Mouse (Mus musculus): Measurements from ENCODE around the gene Fbxo8. TPM values are rescaled to one million over a fixed set of nuclear protein-coding genes. Genes with fewer than 3 reads are reported as not detected.
A peak's percentile ranks its signal among the peaks of the same experiment; 100 is the strongest.

Gene Fbxo8
- polyA plus RNA-seq, 1 experiment from 2014 or later = 48.3 TPM

GRCm38 (mm10) chr8:56552045-56552444 is 1.2 kb downstream of the Fbxo8 start:
- peak overlapping the region; percentile 92 for H3K9ac ChIP-seq (replicated peaks)
- peak; percentile 22 for DNase-seq
- peak overlapping the region; percentile 93 for H3K4me3 ChIP-seq (ENCODE audit: low read depth, low read length)
- peaks cover 12% of the 10 kb centered on the region; the same call in 1 of the 2 replicates for H3K4me1 ChIP-seq (ENCODE audit: insufficient read depth)
- no peaks in the 10 kb centered on the region for H3K27me3 ChIP-seq (ENCODE audit: insufficient read depth, low read length)
- TF ChIP-seq EP300 (IDR thresholded peaks at IDR 0.05; ENCODE audit: low read depth) (no peak), CTCF (IDR thresholded peaks at IDR 0.05; ENCODE audit: low read depth) (no peak)
- H3K36me3 ChIP-seq (replicated peaks; ENCODE audit: insufficient read depth, low read length) = no peaks in the 10 kb centered on the region
- peak overlapping the region; percentile 98 for H3K27ac ChIP-seq (ENCODE audit: low read depth)
- peak; percentile 13; the same call in 1 of the 2 replicates for ATAC-seq
- peak overlapping the region; percentile 72 for H3K4me2 ChIP-seq (ENCODE audit: low read depth, low read length)
- WGBS (ENCODE audit: insufficient replicate concordance) = 20% methylated on average over 10 of the region's 10 CpGs
- no peaks in the 10 kb centered on the region for H3K9me3 ChIP-seq (ENCODE audit: low read length)

- DNase-seq (no peak), ATAC-seq (no peak)
- H3K9me3 ChIP-seq (ENCODE audit: low read length) = no peaks in the 10 kb centered on the region
- peak overlapping the region; percentile 72 for H3K4me2 ChIP-seq (ENCODE audit: low read depth, low read length)
- peak overlapping the region; percentile 92 for H3K9ac ChIP-seq (replicated peaks)
- H3K27me3 ChIP-seq (ENCODE audit: insufficient read depth, low read length) = no peaks in the 10 kb centered on the region
- TF ChIP-seq CTCF (IDR thresholded peaks at IDR 0.05; ENCODE audit: low read depth) = no peak
- TF ChIP-seq EP300 (IDR thresholded peaks at IDR 0.05; ENCODE audit: low read depth) = no peak
- 42% methylated on average over 5 of the region's 5 CpGs for WGBS (ENCODE audit: insufficient replicate concordance)
- peak overlapping the region; percentile 98 for H3K27ac ChIP-seq (ENCODE audit: low read depth)
- H3K36me3 ChIP-seq (replicated peaks; ENCODE audit: insufficient read depth, low read length) = no peaks in the 10 kb centered on the region
- peak overlapping the region; percentile 93 for H3K4me3 ChIP-seq (ENCODE audit: low read depth, low read length)
- peaks cover 12% of the 10 kb centered on the region; the same call in 1 of the 2 replicates for H3K4me1 ChIP-seq (ENCODE audit: insufficient read depth)
Observed at GRCm38 (mm10) chr8:56552551-56553103, 1.7 kb downstream of the Fbxo8 start.

- Histone ChIP-seq H3K36me3 (replicated peaks; ENCODE audit: insufficient read depth, low read length) (0 out of 2 replicates have a peak, but pooled peaks cover 2% of the 10 kb centered on the region), H3K4me1 (ENCODE audit: insufficient read depth) (peaks cover 5% of the 10 kb centered on the region), H3K4me2 (ENCODE audit: low read depth, low read length) (0 out of 2 replicates have a peak overlapping the region, but pooled peaks have one; percentile 35), H3K4me3 (ENCODE audit: low read depth, low read length) (no peak overlapping the region), H3K27me3 (ENCODE audit: insufficient read depth, low read length) (no peaks in the 10 kb centered on the region), H3K27ac (ENCODE audit: low read depth) (peak overlapping the region; percentile 55), H3K9ac (replicated peaks) (no peak overlapping the region), H3K9me3 (ENCODE audit: low read length) (no peaks in the 10 kb centered on the region)
- ATAC-seq (peak; percentile 87), DNase-seq (peak; percentile 24)
- TF ChIP-seq EP300 (IDR thresholded peaks at IDR 0.05; ENCODE audit: low read depth) (no peak), CTCF (IDR thresholded peaks at IDR 0.05; ENCODE audit: low read depth) (no peak)
- 54% methylated on average over 4 of the region's 4 CpGs for WGBS (ENCODE audit: insufficient replicate concordance)
Observed at GRCm38 (mm10) chr8:56564399-56565047, 13.6 kb downstream of the Fbxo8 start.

- Histone ChIP-seq H3K9ac (replicated peaks) (no peak overlapping the region), H3K4me1 (ENCODE audit: insufficient read depth) (peaks cover 3% of the 10 kb centered on the region), H3K27me3 (ENCODE audit: insufficient read depth, low read length) (no peaks in the 10 kb centered on the region), H3K36me3 (replicated peaks; ENCODE audit: insufficient read depth, low read length) (0 out of 2 replicates have a peak, but pooled peaks cover 2% of the 10 kb centered on the region), H3K27ac (ENCODE audit: low read depth) (no peak overlapping the region), H3K9me3 (ENCODE audit: low read length) (no peaks in the 10 kb centered on the region), H3K4me2 (ENCODE audit: low read depth, low read length) (no peak overlapping the region), H3K4me3 (ENCODE audit: low read depth, low read length) (no peak overlapping the region)
- ATAC-seq (no peak), DNase-seq (no peak)
- TF ChIP-seq CTCF (IDR thresholded peaks at IDR 0.05; ENCODE audit: low read depth) (no peak), EP300 (IDR thresholded peaks at IDR 0.05; ENCODE audit: low read depth) (no peak)
- WGBS (ENCODE audit: insufficient replicate concordance) = 87% methylated on average over 9 of the region's 9 CpGs
Observed at GRCm38 (mm10) chr8:56566856-56567255, 16.0 kb downstream of the Fbxo8 start.

GRCm38 (mm10) chr8:56580918-56581317 is 30.0 kb downstream of the Fbxo8 start:
- Histone ChIP-seq H3K27ac (ENCODE audit: low read depth) (no peak overlapping the region), H3K9ac (replicated peaks) (no peak overlapping the region), H3K36me3 (replicated peaks; ENCODE audit: insufficient read depth, low read length) (no peaks in the 10 kb centered on the region), H3K4me3 (ENCODE audit: low read depth, low read length) (no peak overlapping the region), H3K4me2 (ENCODE audit: low read depth, low read length) (no peak overlapping the region), H3K27me3 (ENCODE audit: insufficient read depth, low read length) (no peaks in the 10 kb centered on the region), H3K4me1 (ENCODE audit: insufficient read depth) (no peaks in the 10 kb centered on the region), H3K9me3 (ENCODE audit: low read length) (no peaks in the 10 kb centered on the region)
- WGBS (ENCODE audit: insufficient replicate concordance) = 85% methylated on average over 4 of the region's 4 CpGs
- DNase-seq (no peak), ATAC-seq (no peak)
- TF ChIP-seq CTCF (IDR thresholded peaks at IDR 0.05; ENCODE audit: low read depth) = no peak
- no peak for TF ChIP-seq EP300 (IDR thresholded peaks at IDR 0.05; ENCODE audit: low read depth)

GRCm38 (mm10) chr8:56582841-56583240 is 32.0 kb downstream of the Fbxo8 start:
- Histone ChIP-seq H3K27ac (ENCODE audit: low read depth) (no peak overlapping the region), H3K9me3 (ENCODE audit: low read length) (no peaks in the 10 kb centered on the region), H3K4me3 (ENCODE audit: low read depth, low read length) (no peak overlapping the region), H3K9ac (replicated peaks) (no peak overlapping the region), H3K4me1 (ENCODE audit: insufficient read depth) (no peaks in the 10 kb centered on the region; the same call in 1 of the 2 replicates), H3K36me3 (replicated peaks; ENCODE audit: insufficient read depth, low read length) (no peaks in the 10 kb centered on the region), H3K27me3 (ENCODE audit: insufficient read depth, low read length) (no peaks in the 10 kb centered on the region), H3K4me2 (ENCODE audit: low read depth, low read length) (no peak overlapping the region)
- ATAC-seq = no peak
- DNase-seq = no peak
- TF ChIP-seq EP300 (IDR thresholded peaks at IDR 0.05; ENCODE audit: low read depth) (no peak), CTCF (IDR thresholded peaks at IDR 0.05; ENCODE audit: low read depth) (peak; percentile 43)

All from liver, postnatal 0 days (tissue).